ENCODE assay signal across 8 mouse cellular contexts in genomic region chr8:69902163-69903062, GRCm38 (mm10). TPM values are rescaled to one million over a fixed set of nuclear protein-coding genes. Genes with fewer than 3 reads are reported as not detected.
DNase-seq lines count a peak whose midpoint lies in the region; ATAC-seq and TF ChIP-seq lines count a peak whose summit lies in the region.

Tssk6 (plus strand) TSS chr8:69902184.
Ndufa13 (minus strand) TSS chr8:69902558.
Yjefn3 (minus strand) TSS chr8:69902712.

- H3K36me3 ChIP-seq in intestine, embryonic 16.5 days (ENCODE audit: control insufficient read depth, insufficient read depth, low read length): no peaks in the 10 kb centered on the region
- no peaks in the 10 kb centered on the region for H3K36me3 ChIP-seq in myocyte (ENCODE audit: control insufficient read depth, insufficient read depth)

- TF ChIP-seq POLR2A in myocyte (IDR thresholded peaks at IDR 0.05; ENCODE audit: insufficient read length, low read depth): peak; percentile 11

- 3% methylated on average over 89 of the region's 89 CpGs for WGBS in intestine, embryonic 16.5 days

- H3K9me3 ChIP-seq in intestine, embryonic 16.5 days (ENCODE audit: control insufficient read depth, low read length): no peaks in the 10 kb centered on the region

- ATAC-seq in intestine, embryonic 16.5 days: peak; percentile 52

- H3K79me2 ChIP-seq in myocyte (ENCODE audit: control insufficient read depth, insufficient read depth): peaks cover 34% of the 10 kb centered on the region

- peaks cover 39% of the 10 kb centered on the region for H3K4me1 ChIP-seq in intestine, embryonic 16.5 days (ENCODE audit: control insufficient read depth, insufficient read depth, low read length)

- peak within 1 kb of the TSS; percentile 98 for H3K4me2 ChIP-seq in intestine, embryonic 16.5 days (ENCODE audit: low read depth, low read length)
- H3K4me2 ChIP-seq in myocyte (ENCODE audit: low read depth): peak within 1 kb of the TSS; percentile 81

- peak within 1 kb of the TSS; percentile 80 for H3K4me3 ChIP-seq in intestine, embryonic 16.5 days (ENCODE audit: low read length)
- H3K4me3 ChIP-seq in myocyte: peak within 1 kb of the TSS; percentile 90

- H3K27me3 ChIP-seq in intestine, embryonic 16.5 days (replicated peaks; ENCODE audit: control insufficient read depth, insufficient read depth, low read length): no peaks in the 10 kb centered on the region
- H3K27me3 ChIP-seq in myocyte (ENCODE audit: control insufficient read depth, insufficient read depth, insufficient read length): no peaks in the 10 kb centered on the region

- H3ac ChIP-seq in myocyte (ENCODE audit: control insufficient read depth, insufficient read length): peak within 1 kb of the TSS; percentile 10

- H3K27ac ChIP-seq in intestine, embryonic 16.5 days (ENCODE audit: low read length): peak within 1 kb of the TSS; percentile 95

- peak; percentile 41 for DNase-seq in right cerebral cortex, postnatal 4 days
- no peak for DNase-seq in right cerebral cortex, postnatal 14 days
- DNase-seq in cerebellum, adult 18-20 months: peak; percentile 40 to 63
- peak; percentile 56 to 58 for DNase-seq in frontal cortex, postnatal 10 days (ENCODE audit: low spot score in 2 of 2)
- peak; percentile 55 for DNase-seq in liver
- peak; percentile 60 for DNase-seq in thymus, postnatal 25 days

- H3K9ac ChIP-seq in intestine, embryonic 16.5 days (ENCODE audit: low read depth, low read length): peak within 1 kb of the TSS; percentile 87

TF ChIP-seq in myocyte, 11 proteins besides CTCF, POLR2A, EP300 and RAD21:
- TF ChIP-seq MYOG (IDR thresholded peaks at IDR 0.05; ENCODE audit: control insufficient read depth in 1 of 3, insufficient read depth in 1 of 3, insufficient read length in 2 of 3, low read depth in 2 of 3) (no peak), MAX (IDR thresholded peaks at IDR 0.05; ENCODE audit: low read depth) (no peak), TCF3 (IDR thresholded peaks at IDR 0.05; ENCODE audit: insufficient read length, low read depth) (no peak), MYOD1 (IDR thresholded peaks at IDR 0.05; ENCODE audit: control insufficient read depth in 1 of 3, insufficient read length in 2 of 3, low read depth in 2 of 3) (no peak), E2F4 (IDR thresholded peaks at IDR 0.05; ENCODE audit: insufficient read depth) (no peak), USF1 (IDR thresholded peaks at IDR 0.05; ENCODE audit: low read depth) (no peak), TCF12 (IDR thresholded peaks at IDR 0.05; ENCODE audit: insufficient read depth, poor library complexity, severe bottlenecking) (no peak), SRF (IDR thresholded peaks at IDR 0.05; ENCODE audit: control insufficient read depth, insufficient read length, low read depth) (no peak), CEBPB (IDR thresholded peaks at IDR 0.05; ENCODE audit: insufficient read depth, poor library complexity, severe bottlenecking) (no peak), POLR2AphosphoS2 (IDR thresholded peaks at IDR 0.05; ENCODE audit: insufficient read length, low read depth) (no peak), REST (IDR thresholded peaks at IDR 0.05; ENCODE audit: insufficient read depth, insufficient read length) (no peak)

RNA-seq across cellular contexts. Expression of gene Tssk6, which starts in this region (rescaled TPM):
- polyA plus RNA-seq in intestine, embryonic 16.5 days (2015; fragmentation: Nextera tagmentation; extraction: Ambion mirVana): 2.8 TPM in 2 replicates
- 0.92 TPM for polyA plus RNA-seq in myocyte (2012; fragmentation: generic; extraction: Trizol)

RNA-seq across cellular contexts. Expression of gene Ndufa13, which starts in this region (rescaled TPM):
- 233 and 243 TPM in 2 replicates for polyA plus RNA-seq in intestine, embryonic 16.5 days (2015; fragmentation: Nextera tagmentation; extraction: Ambion mirVana)
- polyA plus RNA-seq in myocyte (2012; fragmentation: generic; extraction: Trizol): 277 TPM

RNA-seq across cellular contexts. Expression of gene Yjefn3, which starts in this region (rescaled TPM):
- polyA plus RNA-seq in intestine, embryonic 16.5 days (2015; fragmentation: Nextera tagmentation; extraction: Ambion mirVana): 3.2 and 3.8 TPM in 2 replicates
- polyA plus RNA-seq in myocyte (2012; fragmentation: generic; extraction: Trizol): 19.0 TPM
